Mouse (Mus musculus) lung, adult 2 months (tissue): ENCODE measurements at regions not wholly inside any gene's neighbourhood (a gene's known extent, or its start where the extent isn't known, plus 50 kb on each side); places are given as distances from the start of the nearest gene placed in this dataset.

ENCODE experiments used
- CTCF ChIP-seq: fragments of 200-500 bp; IDR thresholded peaks from 2 replicates; pipeline ENCODE4 v1.5.1; 2011; ENCODE audit warnings: mild to moderate bottlenecking, low read length, control low read depth; ENCODE audit not compliant: insufficient read depth
- POLR2A ChIP-seq: fragments of 200-500 bp; IDR thresholded peaks from 2 replicates; pipeline ENCODE4 v1.6.1; 2011; ENCODE audit warnings: low read depth, mild to moderate bottlenecking, control low read depth, low read length, borderline replicate concordance; ENCODE audit errors: extremely low read depth

DNA sequence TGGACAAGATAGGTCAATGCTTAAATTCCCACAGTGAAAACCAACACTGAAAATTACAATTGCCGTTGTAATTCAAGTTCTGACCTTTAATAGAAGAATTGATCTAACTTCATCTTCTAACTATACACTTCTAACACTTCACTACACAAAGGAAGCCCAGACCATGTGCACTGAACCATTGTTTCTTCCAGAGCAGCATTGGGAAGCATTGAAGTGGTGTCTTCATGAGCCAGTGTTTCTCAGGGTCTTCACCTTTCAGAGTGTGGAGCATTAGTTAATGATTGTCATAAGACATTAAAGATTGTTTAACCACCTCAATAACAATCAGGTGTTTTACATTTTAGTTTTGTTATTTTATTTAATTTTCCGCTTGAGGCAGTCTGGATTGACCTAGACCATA is 61.0 kb downstream of the Gm10192 start:
- TF ChIP-seq CTCF (no peak), POLR2A (no peak)
